Mouse (Mus musculus) large intestine, adult 2 months (tissue): ENCODE measurements at regions not wholly inside any gene's neighbourhood (a gene's known extent, or its start where the extent isn't known, plus 50 kb on each side); places are given as distances from the start of the nearest gene placed in this dataset.

ENCODE experiments used
- DNase-seq: peaks from one replicate; pipeline ENCODE4 v3.0.0-alpha.2; 2012; ENCODE audit warnings: low read depth, low spot score
- WGBS: fragments of 180-500 bp; shearing (Covaris S2); methylation state at CpG from one replicate; pipeline ENCODE4 v1.1.7; 2018; 5-methylcytosine and 5-hydroxymethylcytosine counted together

DNA sequence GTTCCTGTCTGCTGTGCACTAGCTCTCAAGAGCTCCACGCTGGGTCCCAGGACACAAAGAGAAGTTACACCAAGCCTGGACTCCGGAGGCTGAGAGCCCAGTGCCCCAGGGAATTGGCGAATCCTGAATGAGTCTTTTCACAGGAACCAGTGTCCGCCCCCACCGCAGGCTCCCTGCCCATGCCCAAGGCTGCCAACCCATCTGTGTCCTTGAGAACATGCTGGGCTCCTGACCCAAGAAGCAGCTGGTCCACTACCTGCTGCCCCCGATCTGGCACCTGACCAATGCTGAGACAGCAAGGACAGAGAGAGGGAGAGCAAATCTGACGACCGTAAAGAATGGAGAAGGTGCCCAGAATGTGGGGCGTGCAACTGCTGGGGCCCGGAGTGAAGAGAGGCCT, 85.2 kb upstream of the Cplx2 start:
- DNase-seq, result no peak
- 83% methylated on average over 10 of the region's 10 CpGs for WGBS

- DNase-seq, result no peak
- 85% methylated on average over 11 of the region's 11 CpGs for WGBS
Measured at GRCm38 (mm10) chr13:54286616-54287015, 84.5 kb upstream of the Cplx2 start.

DNA sequence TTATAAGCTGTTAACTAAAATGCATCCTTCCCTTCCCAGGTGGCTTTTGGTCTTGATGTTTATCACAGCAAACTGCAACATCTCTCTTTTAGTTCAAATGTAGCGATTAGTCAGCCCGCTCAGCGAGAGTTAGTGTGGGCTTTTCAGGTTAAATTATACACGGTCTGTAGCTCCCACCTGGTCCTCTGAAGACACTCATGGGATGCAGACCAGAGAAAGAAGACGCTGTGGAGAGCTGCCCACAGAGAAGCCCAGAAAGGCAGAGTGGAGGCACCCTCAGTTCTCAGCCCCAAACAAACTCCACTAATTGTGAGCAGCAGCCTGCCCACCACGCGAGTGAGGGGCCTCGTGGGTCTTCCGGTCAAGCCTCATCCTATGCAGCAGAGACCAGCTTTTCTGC, 81.1 kb upstream of the Cplx2 start:
- 88% methylated on average over 9 of the region's 9 CpGs for WGBS
- DNase-seq, result no peak

GRCm38 (mm10) chr13:54292394-54292793, 78.8 kb upstream of the Cplx2 start:
- 79% methylated on average over 6 of the region's 6 CpGs for WGBS
- no peak for DNase-seq

- DNase-seq, result no peak
- 95% methylated on average over 3 of the region's 3 CpGs for WGBS
Measured at GRCm38 (mm10) chr13:54293006-54293405, 78.1 kb upstream of the Cplx2 start.

DNA sequence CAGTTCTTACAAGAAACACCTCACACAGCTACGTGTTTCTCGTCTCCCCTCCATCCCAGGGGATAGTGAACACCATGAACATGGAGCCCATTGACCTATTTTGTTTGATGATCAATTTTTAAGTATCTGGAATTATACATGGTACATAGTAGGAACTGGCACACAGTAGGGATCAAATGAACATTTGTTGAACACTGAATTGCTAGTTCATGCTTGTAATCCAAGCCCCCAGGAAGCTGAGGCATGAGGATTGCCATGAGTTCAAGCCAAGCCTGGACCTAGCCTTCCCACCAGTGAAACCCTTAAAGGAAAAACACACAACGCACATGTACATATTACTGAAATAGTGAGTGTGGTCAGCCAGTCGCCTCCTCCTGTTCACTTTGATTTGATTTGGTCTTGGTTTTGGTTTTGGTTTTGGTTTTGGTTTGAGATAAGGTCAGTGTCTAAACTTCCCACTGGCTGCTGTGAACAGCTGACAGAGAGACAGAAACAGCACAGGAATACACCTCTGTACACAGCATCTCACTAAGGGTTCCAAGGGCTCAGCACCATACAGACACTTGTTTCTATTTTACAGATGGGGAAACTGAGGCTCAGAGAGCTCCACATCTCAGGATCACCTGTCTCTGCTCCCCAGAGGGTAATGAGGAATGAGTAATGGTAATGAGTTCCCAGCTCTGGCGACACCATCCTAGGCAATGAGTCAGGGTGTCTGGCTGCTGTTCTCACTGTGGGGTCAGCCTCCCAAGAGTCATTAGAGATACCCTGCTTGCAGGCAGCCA, 75.5 kb upstream of the Cplx2 start:
- 72% methylated on average over 5 of the region's 5 CpGs for WGBS
- no peak for DNase-seq

DNA sequence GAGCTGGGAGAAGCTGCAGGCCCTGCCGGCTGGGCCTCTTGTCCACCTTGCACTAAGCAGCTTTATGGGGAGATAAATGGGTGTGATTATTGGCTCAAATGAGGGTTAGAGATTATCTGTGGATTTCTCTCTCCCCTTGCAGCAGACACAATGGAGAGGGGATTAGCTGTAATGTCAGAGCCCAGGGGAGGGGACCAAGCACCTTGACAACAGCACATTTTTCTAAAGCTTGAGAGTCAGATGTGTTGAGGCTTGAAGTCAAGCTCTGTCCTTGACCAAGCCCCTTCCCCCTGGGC, 74.9 kb upstream of the Cplx2 start:
- no peak for DNase-seq
- WGBS, result 44% methylated on average over 1 of the region's 1 CpGs

DNA sequence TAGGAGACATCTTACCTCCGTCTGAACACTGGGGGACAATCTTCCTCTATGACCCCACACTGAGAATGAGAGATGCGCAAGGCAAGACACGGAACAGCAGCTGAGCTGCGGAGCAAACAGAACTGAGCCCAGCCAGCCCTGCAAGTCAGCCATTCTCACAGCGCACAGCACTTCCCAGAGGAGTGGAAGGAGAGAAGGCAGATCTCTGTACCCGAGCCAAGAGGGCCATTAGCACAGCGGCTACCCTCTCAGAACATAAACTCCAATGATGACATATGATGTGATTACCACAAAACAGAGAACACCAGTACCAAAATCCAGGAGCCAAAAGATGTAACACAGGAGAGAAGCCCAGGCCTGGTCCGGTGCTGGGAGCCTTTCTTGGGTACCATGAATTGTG, 72.3 kb upstream of the Cplx2 start:
- 74% methylated on average over 8 of the region's 8 CpGs for WGBS
- DNase-seq, result no peak

DNA sequence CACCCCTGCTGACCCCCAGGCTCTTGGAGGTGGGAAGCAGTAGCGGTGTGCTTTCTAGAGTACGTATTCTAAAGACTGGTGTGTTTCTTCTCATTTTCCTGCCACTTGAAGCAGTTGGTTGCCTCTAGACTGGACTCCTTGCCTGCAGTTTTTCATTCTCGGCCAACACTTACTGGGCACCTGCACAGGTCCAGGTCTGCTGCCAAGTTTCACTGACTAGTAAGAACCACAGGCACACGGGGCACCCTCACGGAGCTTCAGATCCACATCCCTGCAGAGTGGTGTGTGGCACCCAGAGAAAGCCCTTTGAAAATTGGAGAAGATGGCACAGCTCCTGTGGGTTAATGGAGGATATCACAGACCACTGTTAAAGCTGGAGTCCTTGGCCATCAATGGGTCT, 71.9 kb upstream of the Cplx2 start:
- DNase-seq, result no peak
- 84% methylated on average over 5 of the region's 5 CpGs for WGBS

- 86% methylated on average over 1 of the region's 1 CpGs for WGBS
- no peak for DNase-seq
Measured at GRCm38 (mm10) chr13:54301110-54301509, 70.0 kb upstream of the Cplx2 start.

DNA sequence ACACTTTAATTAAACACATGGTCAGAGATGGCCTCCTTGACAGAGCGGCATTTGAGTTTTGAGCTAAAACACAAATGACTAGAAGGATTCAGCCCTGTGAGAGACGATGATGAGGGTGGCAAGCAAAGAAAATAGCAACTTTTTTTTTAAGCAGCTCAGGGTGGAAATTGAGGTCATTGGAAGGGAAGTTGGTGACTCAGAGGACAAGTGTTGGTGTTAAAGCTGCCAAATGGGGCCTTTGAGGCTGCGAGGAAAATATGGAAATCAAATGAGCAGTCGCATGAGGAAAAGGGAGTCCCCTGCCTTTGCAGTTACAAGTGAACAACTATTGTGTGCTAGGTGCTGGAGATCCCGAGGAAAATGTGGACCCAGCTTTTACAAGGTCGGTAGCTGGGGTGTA, 69.5 kb upstream of the Cplx2 start:
- WGBS, result 26% methylated on average over 6 of the region's 6 CpGs
- no peak for DNase-seq

GRCm38 (mm10) chr13:54302351-54303070, 68.6 kb upstream of the Cplx2 start:
- no peak for DNase-seq
- WGBS, result 1% methylated on average over 53 of the region's 58 CpGs

GRCm38 (mm10) chr13:54303071-54303924, 67.9 kb upstream of the Cplx2 start:
- peak; percentile 66 for DNase-seq
- WGBS, result under 1% methylated on average over 54 of the region's 54 CpGs

DNA sequence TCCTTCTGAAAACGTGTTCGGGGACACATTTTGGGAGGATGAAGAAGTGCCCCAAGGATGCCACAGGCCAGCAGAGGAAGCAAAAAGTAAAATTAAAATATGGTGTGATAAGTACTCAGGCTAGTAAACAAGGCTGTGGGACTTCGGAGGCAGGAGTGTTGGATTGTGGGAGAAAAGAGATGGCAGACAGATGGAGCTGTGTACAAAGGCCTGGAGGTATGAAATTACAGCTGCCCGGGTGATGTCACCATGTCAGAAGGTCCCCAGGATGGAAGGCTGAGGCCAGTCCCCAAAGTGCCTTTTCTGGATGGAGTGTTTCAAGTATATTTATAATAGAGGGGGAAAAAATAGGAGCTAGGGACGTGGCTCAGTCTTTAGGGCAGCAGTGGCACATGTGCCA, 66.9 kb upstream of the Cplx2 start:
- WGBS, result 53% methylated on average over 5 of the region's 5 CpGs

DNA sequence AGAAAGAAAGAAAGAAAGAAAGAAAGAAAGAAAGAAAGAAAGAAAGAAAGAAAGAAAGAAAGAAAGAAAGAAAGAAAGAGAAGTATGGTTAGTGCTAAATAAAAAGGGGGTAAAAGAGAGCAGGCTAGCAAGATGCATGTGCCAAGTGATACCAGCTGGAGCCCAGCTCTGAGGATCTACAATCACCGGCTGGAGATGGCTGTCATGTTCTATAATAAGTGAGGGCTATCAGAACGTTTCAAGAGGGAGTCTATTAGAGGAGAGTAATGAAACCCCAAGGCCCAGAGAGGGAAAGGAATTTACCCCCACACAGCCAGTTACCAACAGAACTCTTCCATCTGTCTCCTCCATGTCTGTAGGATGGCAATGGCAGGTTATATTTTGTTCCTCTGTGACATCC, 62.6 kb upstream of the Cplx2 start:
- no peak for DNase-seq
- 37% methylated on average over 2 of the region's 2 CpGs for WGBS

More for the DNA sequence above, 66.9 kb upstream of the Cplx2 start:
- no peak for DNase-seq

- no peak for DNase-seq
- 45% methylated on average over 5 of the region's 5 CpGs for WGBS
Measured at GRCm38 (mm10) chr13:54309354-54309753, 61.8 kb upstream of the Cplx2 start.

DNA sequence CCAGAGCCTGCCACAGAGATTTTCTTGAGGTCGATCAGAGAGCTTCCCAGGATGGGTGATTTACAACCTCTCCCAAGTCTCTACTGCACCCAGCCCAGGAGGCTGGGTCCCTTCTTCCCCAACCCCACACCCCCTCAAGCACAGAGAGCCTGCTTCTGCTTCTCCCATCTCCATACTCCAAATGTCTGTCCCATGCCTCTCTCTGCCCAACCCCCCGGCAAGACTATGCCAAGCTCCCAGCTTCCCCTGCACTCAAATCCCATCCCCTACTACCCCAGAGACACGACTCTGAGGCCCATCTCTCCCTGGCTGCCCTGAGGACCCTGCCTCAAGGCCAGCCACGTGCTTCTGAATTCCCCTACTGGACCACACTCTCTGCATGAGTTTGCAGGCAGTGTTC, 61.0 kb upstream of the Cplx2 start:
- no peak for DNase-seq
- 59% methylated on average over 4 of the region's 4 CpGs for WGBS

GRCm38 (mm10) chr13:54311327-54312026, 59.7 kb upstream of the Cplx2 start:
- DNase-seq, result no peak
- 91% methylated on average over 4 of the region's 4 CpGs for WGBS

GRCm38 (mm10) chr13:54312405-54313185, 58.6 kb upstream of the Cplx2 start:
- DNase-seq, result no peak

More at GRCm38 (mm10) chr13:54312405-54313185, 58.6 kb upstream of the Cplx2 start:
- WGBS, result 59% methylated on average over 18 of the region's 18 CpGs
